Mouse (Mus musculus) layer of hippocampus, adult 2 months (tissue): ENCODE data around the gene Nt5c. TPM values are rescaled to one million over a fixed set of nuclear protein-coding genes. Genes with fewer than 3 reads are reported as not detected.

Source experiments
- DNase-seq, 2 experiments: peaks; one replicate each; pipeline ENCODE4 v3.0.0; 2022; ENCODE audit warnings: low spot score in 2 of 2
- H3K27ac ChIP-seq: fragments of 200-600 bp; 2 replicates; pipeline ENCODE4 v1.8.1; 2022
- H3K4me3 ChIP-seq: fragments of 200-600 bp; 2 replicates; pipeline ENCODE4 v1.8.1; 2022; ENCODE audit warnings: mild to moderate bottlenecking
- CTCF ChIP-seq: fragments of 200-600 bp; conservative IDR thresholded peaks from 2 replicates; pipeline ENCODE4 v1.8.1; 2022; ENCODE audit warnings: antibody characterized with exemption, mild to moderate bottlenecking, moderate library complexity
- microRNA-seq, 2 experiments: library from miRNA; unstranded; fragments of <30 nt; microRNA quantifications; one replicate each; pipeline ENCODE4 v1.2.0; 2021
- total RNA-seq, 2 experiments: library from RNA; stranded (reverse); gene quantifications; 2 replicates each; pipeline ENCODE4 v1.2.3; 2021

Nt5c gene
- total RNA-seq, 2 experiments from 2014 or later: 64.3 to 65.5 TPM

- TF ChIP-seq CTCF: no peak
- H3K4me3 ChIP-seq: no peak overlapping the region
- H3K27ac ChIP-seq: no peak overlapping the region
- DNase-seq: no peak
Measured at GRCm38 (mm10) chr11:115452281-115452860, 39.3 kb downstream of the Nt5c start.

- Histone ChIP-seq H3K4me3 (no peak overlapping the region), H3K27ac (no peak overlapping the region)
- TF ChIP-seq CTCF: no peak
- no peak for DNase-seq
Measured at GRCm38 (mm10) chr11:115451781-115452241, 39.9 kb downstream of the Nt5c start.

DNA sequence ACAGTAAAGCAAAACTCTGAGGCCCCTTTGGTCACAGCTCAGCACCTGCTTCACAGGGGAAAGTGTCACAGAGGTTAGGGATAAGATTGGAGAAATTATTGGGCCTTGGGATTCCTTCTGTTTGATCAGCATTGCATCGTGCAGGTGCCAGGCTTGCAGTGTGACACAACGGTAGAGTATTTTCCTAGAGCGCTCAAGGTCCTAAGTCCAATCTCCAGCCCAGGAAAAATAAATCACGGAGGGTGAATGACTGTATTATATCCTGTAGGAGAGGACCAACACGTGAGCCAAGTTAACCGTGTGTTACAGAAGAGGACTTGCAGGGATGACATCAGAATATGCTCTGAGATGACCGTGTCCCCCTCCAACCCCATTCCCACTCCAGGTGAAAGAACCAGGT is 41.5 kb downstream of the Nt5c start:
- no peak overlapping the region for H3K27ac ChIP-seq
- TF ChIP-seq CTCF: no peak

GRCm38 (mm10) chr11:115448998-115449397 is 42.7 kb downstream of the Nt5c start:
- TF ChIP-seq CTCF: no peak
- no peak for DNase-seq
- Histone ChIP-seq H3K4me3 (no peak overlapping the region), H3K27ac (no peak overlapping the region)

More for the DNA sequence above, 41.5 kb downstream of the Nt5c start:
- no peak for DNase-seq
- H3K4me3 ChIP-seq: no peak overlapping the region

DNA sequence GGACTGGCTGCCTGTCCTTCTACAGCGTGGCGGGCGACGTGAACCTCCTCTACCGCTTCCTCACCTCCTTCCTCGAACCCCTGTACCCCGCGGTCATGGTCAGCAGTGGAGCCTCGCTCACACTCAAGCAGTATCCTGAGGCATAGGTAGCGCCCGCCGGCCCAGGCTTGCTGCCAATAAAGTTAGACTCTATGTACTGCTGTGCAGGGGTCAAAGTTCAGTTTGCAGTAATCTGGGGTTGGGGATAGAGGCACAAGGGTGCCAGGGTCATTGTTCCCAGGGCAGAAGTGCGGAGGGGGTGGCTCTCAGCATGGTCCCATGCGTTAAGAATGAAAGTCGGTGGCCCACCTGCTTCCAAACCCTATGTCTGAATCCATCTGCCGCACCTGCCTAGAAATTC is 43.6 kb downstream of the Nt5c start:
- no peak for DNase-seq
- Histone ChIP-seq H3K27ac (no peak overlapping the region), H3K4me3 (no peak overlapping the region)
- TF ChIP-seq CTCF: no peak

DNA sequence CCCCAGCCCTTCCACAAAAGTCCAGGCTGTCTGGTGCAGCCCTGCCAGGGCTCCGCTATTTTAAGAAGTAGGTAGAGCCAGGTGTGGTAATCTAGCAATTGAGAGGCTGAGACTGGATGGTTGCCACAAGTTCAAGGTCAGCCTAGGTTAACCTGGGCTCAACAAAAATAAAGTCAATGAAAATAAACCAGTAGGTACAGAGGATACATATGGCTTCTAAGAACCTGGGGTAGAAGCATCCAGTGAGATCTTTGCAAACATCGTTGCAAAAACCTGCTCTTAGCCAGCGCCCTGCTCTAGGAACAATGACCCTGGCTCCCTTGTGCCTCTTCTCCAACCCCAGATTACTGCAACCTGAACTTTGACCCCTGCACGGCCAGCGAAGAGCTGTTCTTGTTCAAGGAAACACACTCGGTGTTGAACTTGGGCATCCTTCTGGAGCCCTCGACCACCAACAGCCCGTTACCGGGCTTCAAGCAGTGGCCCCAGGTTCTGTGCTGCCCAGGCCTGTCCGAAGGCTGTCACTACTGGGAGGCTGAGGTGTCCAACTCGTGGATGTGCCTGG is 44.3 kb downstream of the Nt5c start:
- Histone ChIP-seq H3K4me3 (no peak overlapping the region), H3K27ac (no peak overlapping the region)
- no peak for TF ChIP-seq CTCF
- DNase-seq: no peak

GRCm38 (mm10) chr11:115446906-115447305 is 44.8 kb downstream of the Nt5c start:
- TF ChIP-seq CTCF: no peak
- no peak for DNase-seq
- Histone ChIP-seq H3K4me3 (no peak overlapping the region), H3K27ac (no peak overlapping the region)

GRCm38 (mm10) chr11:115441417-115441816 is 50.2 kb downstream of the Nt5c start:
- DNase-seq: no peak
- TF ChIP-seq CTCF: no peak
- Histone ChIP-seq H3K4me3 (no peak overlapping the region), H3K27ac (no peak overlapping the region)

Small RNA genes lying within 50 kb of the gene (microRNA-seq; reads per million reads assigned to microRNA genes)
- 0 reads per million in 2 experiments for gene Mir3968

Other genes starting within 250 kb of the Nt5c start
- 10 to 100 TPM; 47.4 to 47.5 TPM for gene Grin2c, start 224.6 kb downstream of the Nt5c start, total RNA-seq
- gene Fdxr, start 214.8 kb downstream of the Nt5c start, total RNA-seq: 10 to 100 TPM; 22.4 to 22.5 TPM
- 10 to 100 TPM; 13.2 to 15.1 TPM for gene Fads6, start 194.2 kb downstream of the Nt5c start, total RNA-seq
- gene Otop2, start 184.7 kb downstream of the Nt5c start, total RNA-seq: under 1 TPM; 0.51 to 0.59 TPM
- under 1 TPM; 0.37 to 0.64 TPM for gene Ush1g, start 169.8 kb downstream of the Nt5c start, total RNA-seq
- gene Otop3, start 157.1 kb downstream of the Nt5c start, total RNA-seq: under 1 TPM in 1 of 2 experiments, not detected in 1; 0.20 TPM
- 100 to 1,000 TPM; 110 to 119 TPM for gene Hid1, start 124.1 kb downstream of the Nt5c start, total RNA-seq
- gene Cdr2l, start 109.9 kb downstream of the Nt5c start, total RNA-seq: 10 to 100 TPM; 21.9 to 26.1 TPM
- 100 to 1,000 TPM; 100 to 105 TPM for gene Mrpl58, start 88.1 kb downstream of the Nt5c start, total RNA-seq
- gene Atp5h, start 71.9 kb downstream of the Nt5c start, total RNA-seq: 100 to 1,000 TPM; 467 to 494 TPM
- 10 to 100 TPM; 74.5 to 74.6 TPM for gene Kctd2, start 71.7 kb downstream of the Nt5c start, total RNA-seq
- gene Trim80, start 51.3 kb downstream of the Nt5c start, total RNA-seq: not detected
- gene Slc16a5, start 29.4 kb downstream of the Nt5c start, total RNA-seq: not detected
- 10 to 100 TPM; 10.4 to 10.9 TPM for gene Armc7, start 16.2 kb downstream of the Nt5c start, total RNA-seq
- gene Jpt1, start 22.5 kb upstream of the Nt5c start, total RNA-seq: 100 to 1,000 TPM; 140 to 142 TPM
- gene Sumo2, start 44.4 kb upstream of the Nt5c start, total RNA-seq: 100 to 1,000 TPM; 318 to 328 TPM
- 10 to 100 TPM; 48.7 to 49.3 TPM for gene Nup85, start 72.6 kb upstream of the Nt5c start, total RNA-seq
- gene Mrps7, start 112.1 kb upstream of the Nt5c start, total RNA-seq: 10 to 100 TPM; 50.4 to 50.8 TPM
- gene Gga3, start 112.2 kb upstream of the Nt5c start, total RNA-seq: 10 to 100 TPM; 67.9 to 91.9 TPM
- 10 to 100 TPM; 19.5 to 22.5 TPM for gene Mif4gd, start 121.1 kb upstream of the Nt5c start, total RNA-seq
- 10 to 100 TPM; 60.4 to 66.6 TPM for gene Slc25a19, start 136.4 kb upstream of the Nt5c start, total RNA-seq
- gene Grb2, start 216.7 kb upstream of the Nt5c start, total RNA-seq: 100 to 1,000 TPM; 182 to 198 TPM